Mouse (Mus musculus) c-Kit-positive CD71-positive TER-119-positive erythroid progenitor cells, embryonic 14.5 days (primary cell): ENCODE data around the gene Thap11.

Experiments used
- DNase-seq: peaks from one replicate; pipeline ENCODE4 v3.0.0-alpha.2; 2013; ENCODE audit warnings: low spot score

Thap11 gene

GRCm38 (mm10) chr8:105900941-105901616, 46.1 kb downstream of the Thap11 start:
- peak; percentile 59 for DNase-seq
